Mouse (Mus musculus) ovary, postnatal 10 days (tissue): Measurements from ENCODE around the gene Gm21188.
"Not testable (repeated sequence)": the region's sequence is repeated elsewhere in the genome, so short reads cannot be mapped to it uniquely, and the experiment has no call there.

ENCODE experiments used
- DNase-seq: peaks from one replicate; pipeline ENCODE4 v3.0.0; 2022; ENCODE audit warnings: low spot score

The Gm21188 gene

GRCm38 (mm10) chr13:120026373-120026772, 25.6 kb downstream of the Gm21188 start:
- not testable (repeated sequence) for DNase-seq

GRCm38 (mm10) chr13:120025576-120025975, 26.4 kb downstream of the Gm21188 start:
- peak; percentile 2 for DNase-seq

- DNase-seq, result not testable (repeated sequence)
Observed at GRCm38 (mm10) chr13:120025004-120025403, 27.0 kb downstream of the Gm21188 start.

- DNase-seq, result not testable (repeated sequence)
Observed at GRCm38 (mm10) chr13:120024581-120024980, 27.4 kb downstream of the Gm21188 start.

GRCm38 (mm10) chr13:120021477-120021876, 30.5 kb downstream of the Gm21188 start:
- DNase-seq, result not testable (repeated sequence)

- not testable (repeated sequence) for DNase-seq
Observed at GRCm38 (mm10) chr13:120015348-120016007, 36.5 kb downstream of the Gm21188 start.

- not testable (repeated sequence) for DNase-seq
Observed at GRCm38 (mm10) chr13:120013962-120014361, 38.0 kb downstream of the Gm21188 start.

- DNase-seq, result not testable (repeated sequence)
Observed at GRCm38 (mm10) chr13:120013544-120013943, 38.5 kb downstream of the Gm21188 start.

- DNase-seq, result not testable (repeated sequence)
Observed at GRCm38 (mm10) chr13:120010068-120010467, 41.9 kb downstream of the Gm21188 start.

- not testable (repeated sequence) for DNase-seq
Observed at GRCm38 (mm10) chr13:119999215-119999614, 52.8 kb downstream of the Gm21188 start.

GRCm38 (mm10) chr13:119998442-119999086, 53.4 kb downstream of the Gm21188 start:
- not testable (repeated sequence) for DNase-seq

- DNase-seq, result not testable (repeated sequence)
Observed at GRCm38 (mm10) chr13:119991917-119992496, 60.0 kb downstream of the Gm21188 start.

GRCm38 (mm10) chr13:119991264-119991663, 60.7 kb downstream of the Gm21188 start:
- not testable (repeated sequence) for DNase-seq
